Comparison of ENCODE assay signal across 8 mouse cellular contexts in the genomic region with DNA sequence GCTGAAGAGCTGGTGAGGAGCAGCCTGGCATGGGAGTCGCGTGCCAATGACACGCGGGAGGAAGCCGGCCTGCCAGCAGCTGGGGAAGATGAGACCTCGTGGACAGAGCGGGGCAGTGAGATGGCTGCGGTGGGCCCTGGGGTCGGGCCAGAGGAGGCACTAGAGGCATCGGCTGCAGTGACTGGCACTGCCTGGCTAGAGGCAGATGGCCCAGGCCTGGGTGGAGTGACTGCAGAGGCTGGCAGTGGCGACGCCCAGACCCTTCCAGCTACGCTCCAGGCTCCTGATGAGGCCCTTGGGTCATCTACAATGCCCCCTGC. TPM values are rescaled to one million over a fixed set of nuclear protein-coding genes. Genes with fewer than 3 reads are reported as not detected.
A peak's percentile ranks its signal among the peaks of the same experiment; 100 is the strongest.
DNase-seq lines count a peak whose midpoint lies in the region; ATAC-seq and TF ChIP-seq lines count a peak whose summit lies in the region.

No protein-coding gene starts in this region.

- WGBS in heart, embryonic 15.5 days = 33% methylated on average over 13 of the region's 13 CpGs

- H3K27ac ChIP-seq in heart, embryonic 15.5 days = no peak overlapping the region

- no peaks in the 10 kb centered on the region for H3K36me3 ChIP-seq in heart, embryonic 15.5 days

- peak; percentile 3; the same call in 1 of the 2 replicates for ATAC-seq in heart, embryonic 15.5 days (replicated peaks; ENCODE audit: insufficient number of reproducible peaks, insufficient read depth, low FRiP score, low read depth)
- ATAC-seq in Patski = peak; percentile 1
- peak; percentile 26 for ATAC-seq in megakaryocyte progenitor cell, adult 5-6 weeks (replicated peaks; ENCODE audit: poor library complexity)

- POLR2A ChIA-PET in Patski (lab: Charles Lee) = no interaction called here

- peak overlapping the region; percentile 79 for H3K4me3 ChIP-seq in heart, embryonic 15.5 days

- H3K4me1 ChIP-seq in heart, embryonic 15.5 days (replicated peaks) = peaks cover 27% of the 10 kb centered on the region

- intact Hi-C loops in heart, postnatal 14 days (cut with DNase I) = no loop called here

- no peaks in the 10 kb centered on the region for H3K9me3 ChIP-seq in heart, embryonic 15.5 days (replicated peaks)

- peaks cover 31% of the 10 kb centered on the region for H3K27me3 ChIP-seq in heart, embryonic 15.5 days
- peaks cover 3% of the 10 kb centered on the region for H3K27me3 ChIP-seq in Patski

- no peak for TF ChIP-seq CTCF in Patski (IDR thresholded peaks at IDR 0.05)

- H3K4me2 ChIP-seq in heart, embryonic 15.5 days = peak overlapping the region; percentile 100

- no peak for DNase-seq in heart, postnatal 14 days
- DNase-seq in Patski (ENCODE audit: low read depth, low spot score) = no peak
- DNase-seq in heart, postnatal 4 days = peak; percentile 9
- no peak for DNase-seq in urinary bladder, postnatal 25 days (ENCODE audit: low spot score)
- no peak for DNase-seq in ovary, postnatal 14 days (ENCODE audit: low spot score)
- no peak for DNase-seq in embryo, embryonic 9.5 days (ENCODE audit: extremely low spot score)

- CTCF ChIA-PET in Patski (lab: Charles Lee) = no interaction called here

- H3K9ac ChIP-seq in heart, embryonic 15.5 days = peak overlapping the region; percentile 49; the same call in 1 of the 2 replicates

- in situ Hi-C loops in Patski (cut with MboI; ENCODE audit: low pct_unique_long_range_greater_than_20kb) = loop anchor here (5.0 kb wide), 1 partner anchor 46 kb away; no protein-coding TSS in a partner anchor

RNA-seq across cellular contexts. Expression of gene Cspg5, which starts 2.7 kb away (rescaled TPM):
- polyA plus RNA-seq in heart, embryonic 15.5 days (2015; fragmentation: Nextera tagmentation; extraction: Ambion mirVana) = 2.0 and 2.6 TPM in 2 replicates
- total RNA-seq in heart, postnatal 14 days (2021) = under 1 TPM; 0.32 to 0.41 TPM
- polyA plus RNA-seq in Patski (2021) = 0.41 TPM
- total RNA-seq in heart, postnatal 4 days (2021) = 1 to 10 TPM; 1.9 TPM
- total RNA-seq in megakaryocyte progenitor cell, adult 5-6 weeks (2015) = 0.05 and 0.07 TPM in 2 replicates
- total RNA-seq in megakaryocyte progenitor cell, adult 5-6 weeks (2017) = 0.03 and 0.75 TPM in 2 replicates

RNA-seq across cellular contexts. Expression of gene Elp6, which starts 58.7 kb away (rescaled TPM):
- polyA plus RNA-seq in heart, embryonic 15.5 days (2015; fragmentation: Nextera tagmentation; extraction: Ambion mirVana) = 11.7 and 14.3 TPM in 2 replicates
- total RNA-seq in heart, postnatal 14 days (2021) = 1 to 10 TPM; 2.4 to 3.8 TPM
- polyA plus RNA-seq in Patski (2021) = 18.4 TPM
- 1 to 10 TPM; 5.8 to 6.4 TPM for total RNA-seq in heart, postnatal 4 days (2021)
- 9.9 and 12.1 TPM in 2 replicates for total RNA-seq in megakaryocyte progenitor cell, adult 5-6 weeks (2015)
- 9.3 and 9.4 TPM in 2 replicates for total RNA-seq in megakaryocyte progenitor cell, adult 5-6 weeks (2017)
